Mouse (Mus musculus): Measurements from ENCODE around the gene Rfc4. TPM values are rescaled to one million over a fixed set of nuclear protein-coding genes. Genes with fewer than 3 reads are reported as not detected.
A peak's percentile ranks its signal among the peaks of the same experiment; 100 is the strongest.

Rfc4 gene
- polyA plus RNA-seq, 1 experiment = 0.63 TPM

DNA sequence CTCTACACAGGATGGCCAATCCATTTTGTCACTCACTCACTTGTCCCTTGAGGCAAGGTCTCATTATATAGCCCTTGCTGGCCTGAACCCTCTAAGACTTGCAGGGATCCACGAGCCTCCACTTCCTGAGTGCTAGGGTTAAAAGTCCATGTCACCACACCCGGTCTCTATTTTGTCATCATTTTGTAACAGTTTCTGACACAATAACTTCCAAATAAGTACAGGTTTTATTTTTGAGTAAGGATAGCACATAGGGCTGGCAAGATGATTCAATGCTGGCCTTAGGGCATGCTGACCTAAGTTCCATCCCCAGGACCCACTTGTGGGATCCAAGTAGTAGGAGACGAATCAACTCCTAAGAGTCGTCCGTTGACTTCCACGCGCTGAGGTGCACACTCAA is 21.4 kb downstream of the Rfc4 start:
- TF ChIP-seq POLR2A (IDR thresholded peaks at IDR 0.05; ENCODE audit: low read depth, low read length) (no peak), CTCF (IDR thresholded peaks at IDR 0.05; ENCODE audit: extremely low read depth, insufficient read depth, insufficient read length, insufficient replicate concordance) (no peak)
- H3K4me1 ChIP-seq (ENCODE audit: control insufficient read depth, insufficient read depth, insufficient read length) = peaks cover 5% of the 10 kb centered on the region
- H3K27me3 ChIP-seq (ENCODE audit: control insufficient read depth, insufficient read depth, low read length) = no peaks in the 10 kb centered on the region
- 83% methylated on average over 7 of the region's 7 CpGs for WGBS
- no peak overlapping the region for H3K4me3 ChIP-seq (ENCODE audit: extremely low read depth, insufficient read depth, insufficient read length)
- DNase-seq (ENCODE audit: low read depth in 1 of 2, low spot score in 2 of 2) = no peak
- peaks cover 20% of the 10 kb centered on the region for H3K36me3 ChIP-seq (ENCODE audit: control insufficient read depth, insufficient read depth, low read length)
- no peak overlapping the region for H3K27ac ChIP-seq (ENCODE audit: insufficient read depth, low read length)

DNA sequence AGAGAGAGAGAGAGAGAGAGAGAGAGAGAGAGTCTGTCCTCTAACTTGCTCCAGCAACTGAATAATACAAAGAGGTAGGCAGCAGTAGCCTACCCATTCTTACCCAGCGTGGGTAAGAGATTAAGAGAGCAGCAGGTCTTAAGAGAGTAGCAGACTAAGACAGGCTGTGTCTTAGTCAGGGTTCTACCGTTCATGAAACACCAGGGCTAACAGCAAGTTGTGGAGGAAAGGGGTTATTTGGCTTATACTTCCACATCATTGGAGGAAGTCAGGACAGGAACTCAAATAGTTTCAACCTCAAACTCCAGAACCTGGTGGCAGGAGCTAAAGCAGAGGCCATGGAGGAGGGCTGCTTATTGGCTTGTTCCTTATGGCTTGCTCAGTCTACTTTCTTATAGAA is 23.7 kb downstream of the Rfc4 start:
- no peaks in the 10 kb centered on the region for H3K27me3 ChIP-seq (ENCODE audit: control insufficient read depth, insufficient read depth, low read length)
- no peak overlapping the region for H3K4me3 ChIP-seq (ENCODE audit: extremely low read depth, insufficient read depth, insufficient read length)
- H3K36me3 ChIP-seq (ENCODE audit: control insufficient read depth, insufficient read depth, low read length) = peaks cover 4% of the 10 kb centered on the region
- TF ChIP-seq CTCF (IDR thresholded peaks at IDR 0.05; ENCODE audit: extremely low read depth, insufficient read depth, insufficient read length, insufficient replicate concordance) (no peak), POLR2A (IDR thresholded peaks at IDR 0.05; ENCODE audit: low read depth, low read length) (no peak)
- WGBS = 21% methylated on average over 2 of the region's 2 CpGs
- 0 out of 2 replicates have a peak, but pooled peaks cover 4% of the 10 kb centered on the region for H3K4me1 ChIP-seq (ENCODE audit: control insufficient read depth, insufficient read depth, insufficient read length)
- no peak for DNase-seq (ENCODE audit: low read depth in 1 of 2, low spot score in 2 of 2)
- H3K27ac ChIP-seq (ENCODE audit: insufficient read depth, low read length) = no peak overlapping the region; the same call in 1 of the 2 replicates

DNA sequence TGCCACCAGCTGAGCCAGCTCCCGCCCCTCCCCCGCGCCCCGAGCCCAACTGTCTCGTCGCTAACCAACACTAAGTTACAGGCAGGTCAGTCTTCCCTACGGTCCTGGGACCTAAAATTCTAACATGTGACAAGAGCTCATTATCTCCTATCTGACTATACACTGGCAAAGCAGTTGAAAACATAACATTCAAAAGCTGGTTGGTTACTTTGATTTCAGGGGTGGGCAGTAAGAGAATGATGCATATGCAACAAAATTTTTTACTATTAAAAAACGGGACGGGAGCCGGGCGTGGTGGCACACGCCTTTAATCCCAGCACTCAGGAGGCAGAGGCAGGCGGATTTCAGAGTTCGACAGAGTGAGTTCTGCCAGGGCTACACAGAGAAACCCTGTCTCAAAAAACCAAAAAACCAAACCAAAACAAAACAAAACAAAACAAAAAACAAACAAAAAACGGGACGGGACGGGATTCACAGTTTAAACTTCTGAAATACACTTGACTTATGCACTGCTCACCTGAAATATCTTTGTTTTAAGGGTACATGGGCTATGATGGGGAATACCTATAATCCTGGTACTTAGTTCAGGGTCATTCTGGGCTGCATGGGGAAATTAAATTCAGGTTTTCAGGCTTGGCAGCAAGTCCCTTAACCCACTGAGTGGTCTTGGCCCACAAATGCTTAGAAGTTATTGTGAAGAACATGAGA is 24.3 kb downstream of the Rfc4 start:
- no peaks in the 10 kb centered on the region for H3K36me3 ChIP-seq (ENCODE audit: control insufficient read depth, insufficient read depth, low read length)
- peak overlapping the region; percentile 45 for H3K27ac ChIP-seq (ENCODE audit: insufficient read depth, low read length)
- DNase-seq (ENCODE audit: low read depth in 1 of 2, low spot score in 2 of 2) = no peak
- 0 out of 2 replicates have a peak, but pooled peaks cover 4% of the 10 kb centered on the region for H3K4me1 ChIP-seq (ENCODE audit: control insufficient read depth, insufficient read depth, insufficient read length)
- WGBS = 21% methylated on average over 17 of the region's 17 CpGs
- H3K27me3 ChIP-seq (ENCODE audit: control insufficient read depth, insufficient read depth, low read length) = no peaks in the 10 kb centered on the region
- H3K4me3 ChIP-seq (ENCODE audit: extremely low read depth, insufficient read depth, insufficient read length) = peak overlapping the region; percentile 49
- no peak for TF ChIP-seq CTCF (IDR thresholded peaks at IDR 0.05; ENCODE audit: extremely low read depth, insufficient read depth, insufficient read length, insufficient replicate concordance)
- no peak for TF ChIP-seq POLR2A (IDR thresholded peaks at IDR 0.05; ENCODE audit: low read depth, low read length)

DNA sequence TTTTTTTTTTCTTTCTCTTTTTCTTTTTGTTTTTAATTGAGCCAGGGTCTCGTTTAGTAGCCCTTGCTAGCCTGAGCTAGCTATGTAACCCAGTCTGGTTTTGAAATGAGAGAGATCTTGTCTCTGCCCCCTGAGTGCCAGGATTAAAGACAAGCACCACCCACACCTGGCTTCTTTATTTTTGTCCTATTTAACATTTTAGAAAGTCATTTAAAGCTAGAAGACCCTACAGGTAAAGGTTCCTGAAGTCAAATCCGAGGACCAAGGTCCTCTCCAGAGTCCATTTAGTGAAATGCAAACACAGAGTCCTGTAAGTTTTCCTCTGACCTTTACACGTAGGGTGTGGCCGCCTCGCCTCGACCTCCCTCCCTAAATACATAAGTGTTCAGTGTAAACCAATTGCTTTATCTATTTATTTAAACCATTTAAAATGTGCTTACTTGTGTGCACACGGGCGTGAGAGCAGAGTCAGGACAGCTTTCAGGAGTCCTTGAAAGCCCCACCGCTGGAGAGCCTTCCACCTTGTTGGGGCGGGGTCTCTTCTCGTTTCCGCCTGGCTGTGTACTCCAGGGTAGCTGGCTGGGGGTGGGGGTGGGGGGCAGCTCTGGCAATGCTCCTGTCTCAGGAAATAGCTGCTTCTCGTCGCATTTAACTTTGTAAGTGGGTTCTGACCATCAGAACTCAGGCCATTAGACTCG is 25.0 kb downstream of the Rfc4 start:
- 16% methylated on average over 15 of the region's 15 CpGs for WGBS
- peak overlapping the region; percentile 49 for H3K4me3 ChIP-seq (ENCODE audit: extremely low read depth, insufficient read depth, insufficient read length)
- no peaks in the 10 kb centered on the region for H3K36me3 ChIP-seq (ENCODE audit: control insufficient read depth, insufficient read depth, low read length)
- no peak for TF ChIP-seq CTCF (IDR thresholded peaks at IDR 0.05; ENCODE audit: extremely low read depth, insufficient read depth, insufficient read length, insufficient replicate concordance)
- TF ChIP-seq POLR2A (IDR thresholded peaks at IDR 0.05; ENCODE audit: low read depth, low read length) = no peak
- no peak for DNase-seq (ENCODE audit: low read depth in 1 of 2, low spot score in 2 of 2)
- peak overlapping the region; percentile 45; the same call in 1 of the 2 replicates for H3K27ac ChIP-seq (ENCODE audit: insufficient read depth, low read length)
- H3K4me1 ChIP-seq (ENCODE audit: control insufficient read depth, insufficient read depth, insufficient read length) = 0 out of 2 replicates have a peak, but pooled peaks cover 4% of the 10 kb centered on the region
- H3K27me3 ChIP-seq (ENCODE audit: control insufficient read depth, insufficient read depth, low read length) = no peaks in the 10 kb centered on the region

DNA sequence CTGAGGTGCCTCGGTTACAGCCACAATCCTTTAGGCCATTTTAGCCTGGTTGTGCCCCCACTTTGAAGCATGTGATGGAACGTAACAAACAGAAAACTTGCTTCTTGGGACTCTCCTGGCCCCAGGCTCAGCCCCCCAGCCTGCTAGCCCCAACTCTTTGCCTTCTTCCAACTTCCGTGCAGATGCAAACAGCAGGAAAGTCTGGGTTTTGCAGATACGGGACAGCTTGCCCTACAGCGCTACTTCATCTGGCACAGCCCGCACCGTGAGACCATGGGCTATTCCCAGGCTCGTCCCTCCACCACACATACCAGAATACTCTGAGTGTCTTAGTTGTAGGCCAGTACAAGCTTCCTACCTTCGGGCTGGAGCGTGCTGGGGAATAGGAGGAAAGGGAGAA is 26.9 kb downstream of the Rfc4 start:
- Histone ChIP-seq H3K27ac (ENCODE audit: insufficient read depth, low read length) (no peak overlapping the region), H3K36me3 (ENCODE audit: control insufficient read depth, insufficient read depth, low read length) (no peaks in the 10 kb centered on the region), H3K27me3 (ENCODE audit: control insufficient read depth, insufficient read depth, low read length) (no peaks in the 10 kb centered on the region), H3K4me3 (ENCODE audit: extremely low read depth, insufficient read depth, insufficient read length) (no peak overlapping the region), H3K4me1 (ENCODE audit: control insufficient read depth, insufficient read depth, insufficient read length) (0 out of 2 replicates have a peak, but pooled peaks cover 4% of the 10 kb centered on the region)
- no peak for DNase-seq (ENCODE audit: low read depth in 1 of 2, low spot score in 2 of 2)
- no peak for TF ChIP-seq POLR2A (IDR thresholded peaks at IDR 0.05; ENCODE audit: low read depth, low read length)
- no peak for TF ChIP-seq CTCF (IDR thresholded peaks at IDR 0.05; ENCODE audit: extremely low read depth, insufficient read depth, insufficient read length, insufficient replicate concordance)
- WGBS = 58% methylated on average over 10 of the region's 10 CpGs

DNA sequence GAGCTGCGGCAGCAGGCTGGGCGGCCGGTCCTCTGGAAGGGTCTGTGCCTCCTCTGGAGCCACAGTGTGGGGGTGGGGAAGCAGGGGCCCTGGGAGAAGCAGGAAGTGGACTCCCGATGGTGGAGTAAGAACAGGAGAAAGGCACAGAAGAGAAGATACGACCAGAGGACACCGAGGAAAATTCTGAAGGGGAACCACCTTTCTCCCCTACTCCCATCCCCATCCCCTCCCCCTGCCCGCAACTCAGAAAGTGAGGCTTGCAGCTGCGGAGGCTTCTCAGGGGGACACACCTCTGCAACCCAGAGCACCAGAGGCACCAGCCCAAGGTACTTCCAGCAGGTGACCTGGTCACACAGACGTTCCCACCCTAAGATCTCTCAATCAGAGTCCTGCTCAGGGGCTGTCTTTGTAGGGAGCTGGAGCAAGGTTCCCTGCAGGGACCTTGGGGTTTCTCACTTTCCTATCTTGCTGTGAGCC is 27.4 kb downstream of the Rfc4 start:
- Histone ChIP-seq H3K36me3 (ENCODE audit: control insufficient read depth, insufficient read depth, low read length) (no peaks in the 10 kb centered on the region), H3K27ac (ENCODE audit: insufficient read depth, low read length) (no peak overlapping the region), H3K4me3 (ENCODE audit: extremely low read depth, insufficient read depth, insufficient read length) (0 out of 2 replicates have a peak overlapping the region, but pooled peaks have one; percentile 2), H3K27me3 (ENCODE audit: control insufficient read depth, insufficient read depth, low read length) (no peaks in the 10 kb centered on the region), H3K4me1 (ENCODE audit: control insufficient read depth, insufficient read depth, insufficient read length) (0 out of 2 replicates have a peak, but pooled peaks cover 4% of the 10 kb centered on the region)
- 33% methylated on average over 9 of the region's 9 CpGs for WGBS
- TF ChIP-seq CTCF (IDR thresholded peaks at IDR 0.05; ENCODE audit: extremely low read depth, insufficient read depth, insufficient read length, insufficient replicate concordance) = no peak
- TF ChIP-seq POLR2A (IDR thresholded peaks at IDR 0.05; ENCODE audit: low read depth, low read length) = no peak
- DNase-seq (ENCODE audit: low read depth in 1 of 2, low spot score in 2 of 2) = no peak

All from spleen, adult 2 months (tissue).